Mouse (Mus musculus): ENCODE results near the gene Bcl9l. TPM values are rescaled to one million over a fixed set of nuclear protein-coding genes. Genes with fewer than 3 reads are reported as not detected.
A peak's percentile ranks its signal among the peaks of the same experiment; 100 is the strongest.

Bcl9l gene
- polyA plus RNA-seq, 1 experiment from 2014 or later = 6.4 TPM

- Histone ChIP-seq H3K27me3 (ENCODE audit: control insufficient read depth, insufficient read depth, low read length) (no peaks in the 10 kb centered on the region), H3K9me3 (ENCODE audit: control insufficient read depth, low read length) (no peaks in the 10 kb centered on the region), H3K4me3 (ENCODE audit: low read depth, low read length) (no peak overlapping the region), H3K9ac (ENCODE audit: low read length) (no peak overlapping the region), H3K4me2 (no peak overlapping the region), H3K4me1 (ENCODE audit: control insufficient read depth, insufficient read depth, low read length) (peaks cover 54% of the 10 kb centered on the region), H3K27ac (ENCODE audit: low read depth, low read length) (no peak overlapping the region), H3K36me3 (ENCODE audit: control insufficient read depth, insufficient read depth, low read length) (no peaks in the 10 kb centered on the region)
- ATAC-seq (ENCODE audit: low FRiP score) = no peak
- WGBS = 15% methylated on average over 11 of the region's 11 CpGs
- DNase-seq (ENCODE audit: low spot score, missing footprints) = no peak
Observed at GRCm38 (mm10) chr9:44494261-44494862, 11.7 kb downstream of the Bcl9l start.

- 47% methylated on average over 9 of the region's 9 CpGs for WGBS
- no peak overlapping the region for H3K27ac ChIP-seq (ENCODE audit: low read depth, low read length)
- H3K9ac ChIP-seq (ENCODE audit: low read length) = no peak overlapping the region
- H3K4me3 ChIP-seq (ENCODE audit: low read depth, low read length) = no peak overlapping the region
- no peak for DNase-seq (ENCODE audit: low spot score, missing footprints)
- H3K4me2 ChIP-seq = no peak overlapping the region
- H3K9me3 ChIP-seq (ENCODE audit: control insufficient read depth, low read length) = no peaks in the 10 kb centered on the region
- H3K27me3 ChIP-seq (ENCODE audit: control insufficient read depth, insufficient read depth, low read length) = no peaks in the 10 kb centered on the region
- no peak for ATAC-seq (ENCODE audit: low FRiP score)
- peaks cover 54% of the 10 kb centered on the region for H3K4me1 ChIP-seq (ENCODE audit: control insufficient read depth, insufficient read depth, low read length)
- no peaks in the 10 kb centered on the region for H3K36me3 ChIP-seq (ENCODE audit: control insufficient read depth, insufficient read depth, low read length)
Observed at GRCm38 (mm10) chr9:44494863-44495809, 12.5 kb downstream of the Bcl9l start.

GRCm38 (mm10) chr9:44495810-44496344 is 13.3 kb downstream of the Bcl9l start:
- Histone ChIP-seq H3K4me3 (ENCODE audit: low read depth, low read length) (no peak overlapping the region), H3K4me1 (ENCODE audit: control insufficient read depth, insufficient read depth, low read length) (peaks cover 48% of the 10 kb centered on the region), H3K9me3 (ENCODE audit: control insufficient read depth, low read length) (no peaks in the 10 kb centered on the region), H3K9ac (ENCODE audit: low read length) (no peak overlapping the region), H3K4me2 (no peak overlapping the region), H3K36me3 (ENCODE audit: control insufficient read depth, insufficient read depth, low read length) (no peaks in the 10 kb centered on the region), H3K27ac (ENCODE audit: low read depth, low read length) (no peak overlapping the region), H3K27me3 (ENCODE audit: control insufficient read depth, insufficient read depth, low read length) (no peaks in the 10 kb centered on the region)
- DNase-seq (ENCODE audit: low spot score, missing footprints) (no peak), ATAC-seq (ENCODE audit: low FRiP score) (no peak)
- 91% methylated on average over 10 of the region's 10 CpGs for WGBS

GRCm38 (mm10) chr9:44496803-44497461 is 14.3 kb downstream of the Bcl9l start:
- H3K4me3 ChIP-seq (ENCODE audit: low read depth, low read length) = no peak overlapping the region
- DNase-seq (ENCODE audit: low spot score, missing footprints) (no peak), ATAC-seq (ENCODE audit: low FRiP score) (no peak)
- no peaks in the 10 kb centered on the region for H3K36me3 ChIP-seq (ENCODE audit: control insufficient read depth, insufficient read depth, low read length)
- no peaks in the 10 kb centered on the region for H3K27me3 ChIP-seq (ENCODE audit: control insufficient read depth, insufficient read depth, low read length)
- 52% methylated on average over 12 of the region's 12 CpGs for WGBS
- H3K27ac ChIP-seq (ENCODE audit: low read depth, low read length) = no peak overlapping the region
- peaks cover 48% of the 10 kb centered on the region for H3K4me1 ChIP-seq (ENCODE audit: control insufficient read depth, insufficient read depth, low read length)
- no peak overlapping the region for H3K4me2 ChIP-seq
- no peaks in the 10 kb centered on the region for H3K9me3 ChIP-seq (ENCODE audit: control insufficient read depth, low read length)
- H3K9ac ChIP-seq (ENCODE audit: low read length) = no peak overlapping the region

GRCm38 (mm10) chr9:44497624-44498377 is 15.2 kb downstream of the Bcl9l start:
- Histone ChIP-seq H3K4me2 (peak overlapping the region; percentile 73), H3K4me1 (ENCODE audit: control insufficient read depth, insufficient read depth, low read length) (peaks cover 47% of the 10 kb centered on the region), H3K9me3 (ENCODE audit: control insufficient read depth, low read length) (no peaks in the 10 kb centered on the region), H3K27me3 (ENCODE audit: control insufficient read depth, insufficient read depth, low read length) (no peaks in the 10 kb centered on the region), H3K36me3 (ENCODE audit: control insufficient read depth, insufficient read depth, low read length) (no peaks in the 10 kb centered on the region), H3K27ac (ENCODE audit: low read depth, low read length) (no peak overlapping the region), H3K4me3 (ENCODE audit: low read depth, low read length) (peak overlapping the region; percentile 25), H3K9ac (ENCODE audit: low read length) (peak overlapping the region; percentile 52; the same call in 1 of the 2 replicates)
- peak; percentile 91 for DNase-seq (ENCODE audit: low spot score, missing footprints)
- peak; percentile 10; the same call in 1 of the 2 replicates for ATAC-seq (ENCODE audit: low FRiP score)
- WGBS = 3% methylated on average over 11 of the region's 11 CpGs

DNA sequence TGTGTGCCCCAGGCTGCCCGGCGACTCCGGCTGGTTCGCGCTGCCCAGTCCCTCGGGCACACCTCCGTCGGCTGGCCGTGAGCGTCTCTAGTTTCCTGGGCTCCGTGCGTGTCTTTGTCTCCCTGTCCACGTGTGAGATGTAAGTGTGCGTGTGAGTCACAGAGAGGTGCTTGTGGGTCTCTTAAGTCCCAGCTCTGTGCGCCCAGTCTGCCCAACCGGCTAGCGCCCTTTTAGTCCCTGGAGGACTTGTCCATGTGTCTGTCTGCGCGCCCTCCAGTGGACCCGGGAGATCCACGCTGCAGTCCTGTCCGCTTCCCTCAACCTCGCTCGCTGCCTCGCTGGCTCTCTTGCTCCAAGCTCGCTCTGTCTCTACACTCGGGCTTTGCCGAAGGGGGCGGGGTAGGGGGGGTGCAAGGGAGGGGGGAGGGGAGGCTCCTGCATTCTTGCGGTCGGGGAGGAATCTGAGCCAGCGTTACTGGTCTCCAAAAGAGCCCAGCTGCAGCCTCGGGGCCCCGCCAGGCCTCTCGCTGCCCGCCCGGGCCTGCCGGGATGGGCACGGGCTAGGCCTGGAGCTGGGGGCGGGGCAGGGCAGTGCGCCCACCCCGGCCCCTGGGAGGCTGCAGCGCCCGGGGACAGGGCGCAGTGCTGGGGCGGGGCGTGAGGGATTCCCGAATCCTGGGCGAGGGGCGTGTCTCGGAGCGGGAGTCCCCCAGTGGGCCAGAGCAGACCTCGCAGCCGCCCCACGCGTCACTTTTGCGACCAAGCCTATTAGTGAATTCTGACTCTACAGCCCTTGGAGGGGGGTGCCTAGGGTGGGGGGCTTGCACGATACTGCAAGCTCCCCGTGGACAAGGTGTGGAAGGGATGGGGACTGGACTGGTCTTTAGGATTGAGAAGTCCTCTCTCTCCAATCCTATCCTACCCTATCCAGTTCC is 16.1 kb downstream of the Bcl9l start:
- H3K27ac ChIP-seq (ENCODE audit: low read depth, low read length) = peak overlapping the region; percentile 41; the same call in 1 of the 2 replicates
- H3K9ac ChIP-seq (ENCODE audit: low read length) = peak overlapping the region; percentile 52
- DNase-seq (ENCODE audit: low spot score, missing footprints) (peak; percentile 96), ATAC-seq (ENCODE audit: low FRiP score) (peak; percentile 89)
- peaks cover 41% of the 10 kb centered on the region for H3K4me1 ChIP-seq (ENCODE audit: control insufficient read depth, insufficient read depth, low read length)
- no peaks in the 10 kb centered on the region for H3K9me3 ChIP-seq (ENCODE audit: control insufficient read depth, low read length)
- WGBS = under 1% methylated on average over 56 of the region's 59 CpGs
- H3K4me2 ChIP-seq = peak overlapping the region; percentile 73
- H3K36me3 ChIP-seq (ENCODE audit: control insufficient read depth, insufficient read depth, low read length) = no peaks in the 10 kb centered on the region
- H3K4me3 ChIP-seq (ENCODE audit: low read depth, low read length) = peak overlapping the region; percentile 25
- H3K27me3 ChIP-seq (ENCODE audit: control insufficient read depth, insufficient read depth, low read length) = no peaks in the 10 kb centered on the region

GRCm38 (mm10) chr9:44499356-44500162 is 16.9 kb downstream of the Bcl9l start:
- 8% methylated on average over 19 of the region's 20 CpGs for WGBS
- H3K4me2 ChIP-seq = peak overlapping the region; percentile 73
- peak; percentile 91 for DNase-seq (ENCODE audit: low spot score, missing footprints)
- peak overlapping the region; percentile 72 for H3K27ac ChIP-seq (ENCODE audit: low read depth, low read length)
- no peaks in the 10 kb centered on the region for H3K27me3 ChIP-seq (ENCODE audit: control insufficient read depth, insufficient read depth, low read length)
- no peaks in the 10 kb centered on the region for H3K9me3 ChIP-seq (ENCODE audit: control insufficient read depth, low read length)
- H3K36me3 ChIP-seq (ENCODE audit: control insufficient read depth, insufficient read depth, low read length) = no peaks in the 10 kb centered on the region
- ATAC-seq (ENCODE audit: low FRiP score) = peak; percentile 20
- peaks cover 33% of the 10 kb centered on the region for H3K4me1 ChIP-seq (ENCODE audit: control insufficient read depth, insufficient read depth, low read length)
- H3K4me3 ChIP-seq (ENCODE audit: low read depth, low read length) = peak overlapping the region; percentile 25
- peak overlapping the region; percentile 52 for H3K9ac ChIP-seq (ENCODE audit: low read length)
